Mouse (Mus musculus): ENCODE results near the gene Sla2.
"Not testable (repeated sequence)": the region's sequence is repeated elsewhere in the genome, so short reads cannot be mapped to it uniquely, and the experiment has no call there.

Gene Sla2

GRCm38 (mm10) chr2:156840301-156841027 is 46.5 kb downstream of the Sla2 start:
- DNase-seq (ENCODE audit: low spot score in 2 of 2) = no peak

- DNase-seq (ENCODE audit: low spot score in 2 of 2) = no peak
Observed at GRCm38 (mm10) chr2:156839319-156840191, 47.4 kb downstream of the Sla2 start, which contains the start of gene Tgif2. TSS of gene Tgif2 (plus strand) at chr2:156840007.

- DNase-seq (ENCODE audit: low spot score in 2 of 2) = no peak
Observed at GRCm38 (mm10) chr2:156838839-156839238, 48.2 kb downstream of the Sla2 start.

GRCm38 (mm10) chr2:156834336-156834735 is 52.7 kb downstream of the Sla2 start:
- no peak for DNase-seq (ENCODE audit: low spot score in 2 of 2)

GRCm38 (mm10) chr2:156825128-156825527 is 61.9 kb downstream of the Sla2 start:
- not testable (repeated sequence) for DNase-seq (ENCODE audit: low spot score in 2 of 2)

Measured in frontal cortex, postnatal 36 days (tissue).